Mouse (Mus musculus): ENCODE results near the gene Insl3.
"Not testable (repeated sequence)": the region's sequence is repeated elsewhere in the genome, so short reads cannot be mapped to it uniquely, and the experiment has no call there.

Insl3 gene

GRCm38 (mm10) chr8:71709800-71710446 is 20.9 kb downstream of the Insl3 start:
- peak; percentile 80 for DNase-seq (ENCODE audit: low spot score)

GRCm38 (mm10) chr8:71711574-71711973 is 22.6 kb downstream of the Insl3 start:
- DNase-seq (ENCODE audit: low spot score): no peak

GRCm38 (mm10) chr8:71715531-71715930 is 26.5 kb downstream of the Insl3 start:
- DNase-seq (ENCODE audit: low spot score): no peak

- DNase-seq (ENCODE audit: low spot score): no peak
These were observed 27.6 kb downstream of the Insl3 start for GRCm38 (mm10) chr8:71716561-71717053.

GRCm38 (mm10) chr8:71717096-71717495 is 28.1 kb downstream of the Insl3 start:
- no peak for DNase-seq (ENCODE audit: low spot score)

GRCm38 (mm10) chr8:71718252-71718651 is 29.2 kb downstream of the Insl3 start:
- no peak for DNase-seq (ENCODE audit: low spot score)

- no peak for DNase-seq (ENCODE audit: low spot score)
These were observed 30.2 kb downstream of the Insl3 start for GRCm38 (mm10) chr8:71719218-71719617.

GRCm38 (mm10) chr8:71719928-71720457 is 31.0 kb downstream of the Insl3 start:
- no peak for DNase-seq (ENCODE audit: low spot score)

- DNase-seq (ENCODE audit: low spot score): no peak
These were observed 34.1 kb downstream of the Insl3 start for GRCm38 (mm10) chr8:71723047-71723551.

GRCm38 (mm10) chr8:71724389-71724788 is 35.4 kb downstream of the Insl3 start:
- no peak for DNase-seq (ENCODE audit: low spot score)

GRCm38 (mm10) chr8:71725122-71725924 is 36.3 kb downstream of the Insl3 start, which contains the start of gene Fcho1:
Fcho1 (minus strand) TSS chr8:71725716.
- peak; percentile 55 for DNase-seq (ENCODE audit: low spot score)

GRCm38 (mm10) chr8:71728240-71728785 is 39.3 kb downstream of the Insl3 start:
- no peak for DNase-seq (ENCODE audit: low spot score)

- no peak for DNase-seq (ENCODE audit: low spot score)
These were observed 40.0 kb downstream of the Insl3 start for GRCm38 (mm10) chr8:71728826-71729620.

GRCm38 (mm10) chr8:71731652-71732230 is 42.7 kb downstream of the Insl3 start:
- DNase-seq (ENCODE audit: low spot score): no peak

- not testable (repeated sequence) for DNase-seq (ENCODE audit: low spot score)
These were observed 49.3 kb downstream of the Insl3 start for GRCm38 (mm10) chr8:71738316-71738715.

Measured in yolk sac, embryonic 10.5 days (tissue).